Mouse (Mus musculus) ZHBTc4 (cell line): ENCODE results near the gene Ank3.
A peak's percentile ranks its signal among the peaks of the same experiment; 100 is the strongest.

Experiments used
- DNase-seq: peaks from one replicate; pipeline ENCODE4 v3.0.0-alpha.2; 2011; ENCODE audit warnings: low read depth, low spot score

Ank3 gene

DNA sequence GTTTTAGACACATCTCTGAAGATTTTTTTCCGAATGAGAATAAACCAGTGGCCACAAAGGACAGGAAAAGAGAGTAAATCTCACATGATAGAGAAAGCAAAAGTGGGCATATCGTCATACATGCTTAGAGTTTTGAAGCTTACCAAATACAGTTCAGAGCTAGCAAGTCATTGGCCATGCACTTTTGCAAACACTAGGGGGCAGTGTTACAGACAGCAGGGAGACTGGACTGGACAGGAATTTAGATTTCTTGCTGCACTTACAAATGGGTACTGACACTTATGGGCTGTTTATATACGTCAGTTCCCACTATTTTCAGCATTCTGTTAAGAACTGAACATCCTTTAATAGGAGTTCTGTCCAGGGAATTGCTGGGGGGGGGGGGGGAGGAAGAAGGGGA, 257.7 kb downstream of the Ank3 start:
- peak; percentile 72 for DNase-seq

GRCm38 (mm10) chr10:69659818-69660217, 261.2 kb downstream of the Ank3 start:
- DNase-seq, result no peak

- DNase-seq, result peak; percentile 89
These were observed 263.8 kb downstream of the Ank3 start for GRCm38 (mm10) chr10:69662338-69662737.

DNA sequence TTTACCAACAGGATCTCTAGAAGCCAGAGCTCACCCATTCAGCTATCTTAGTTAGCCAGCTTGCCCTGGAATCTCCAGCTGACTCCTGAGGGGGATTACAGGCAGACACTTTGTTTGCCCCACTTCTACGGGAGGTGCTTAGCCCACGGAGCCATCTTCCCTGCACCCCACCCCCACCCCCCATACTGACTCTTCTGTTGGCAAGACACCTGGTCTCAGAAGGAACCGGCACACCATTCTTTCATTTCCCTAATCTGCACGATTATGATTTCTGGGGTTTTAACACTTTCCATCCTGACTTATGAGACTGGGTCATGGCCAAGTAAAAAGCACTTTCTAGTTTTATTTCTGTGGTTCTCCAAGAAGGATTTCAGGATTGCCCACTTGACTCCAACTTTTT, 268.9 kb downstream of the Ank3 start:
- no peak for DNase-seq

GRCm38 (mm10) chr10:69670496-69670895, 271.9 kb downstream of the Ank3 start:
- DNase-seq, result no peak

GRCm38 (mm10) chr10:69670959-69671358, 272.4 kb downstream of the Ank3 start:
- DNase-seq, result peak; percentile 63

DNA sequence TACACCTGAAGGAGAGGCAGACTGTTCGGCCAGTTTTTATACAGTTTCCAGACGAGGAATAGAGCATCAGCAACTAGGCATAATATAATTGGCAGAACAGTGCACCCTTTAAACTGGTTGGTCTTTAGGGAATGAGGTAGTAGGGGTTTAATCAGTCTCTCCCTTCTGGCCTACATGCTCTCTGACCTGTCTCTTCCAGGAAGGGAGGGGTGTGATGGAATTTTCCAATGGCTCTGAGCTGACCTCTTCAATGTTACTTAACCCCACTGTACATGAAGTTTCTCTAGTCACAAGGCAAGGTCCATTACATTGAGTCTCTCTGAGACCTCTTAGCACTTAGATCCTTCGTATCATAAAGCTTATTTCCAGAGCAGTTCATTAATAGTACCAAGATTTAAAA, 272.9 kb downstream of the Ank3 start:
- no peak for DNase-seq

DNA sequence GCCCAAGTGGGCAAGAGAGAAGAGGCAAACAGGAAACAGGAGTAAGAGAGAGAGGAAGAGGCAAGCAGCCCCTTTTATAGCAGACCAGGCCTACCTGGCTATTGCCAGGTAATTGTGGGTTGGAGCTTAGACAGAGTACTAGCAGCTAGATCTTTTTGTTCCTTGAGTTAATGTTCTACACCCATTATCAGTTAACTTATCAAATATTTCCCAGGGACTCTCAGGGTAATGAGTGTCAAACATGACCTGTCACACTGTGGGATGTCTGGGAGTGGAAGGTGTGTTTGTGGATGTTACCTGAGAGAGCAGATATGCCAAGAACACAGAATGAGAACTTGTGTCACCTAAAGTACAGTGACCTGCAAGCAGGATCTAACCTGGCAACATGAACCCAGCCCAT, 274.0 kb downstream of the Ank3 start:
- no peak for DNase-seq

- DNase-seq, result no peak
These were observed 279.7 kb downstream of the Ank3 start for GRCm38 (mm10) chr10:69678230-69678629.

DNA sequence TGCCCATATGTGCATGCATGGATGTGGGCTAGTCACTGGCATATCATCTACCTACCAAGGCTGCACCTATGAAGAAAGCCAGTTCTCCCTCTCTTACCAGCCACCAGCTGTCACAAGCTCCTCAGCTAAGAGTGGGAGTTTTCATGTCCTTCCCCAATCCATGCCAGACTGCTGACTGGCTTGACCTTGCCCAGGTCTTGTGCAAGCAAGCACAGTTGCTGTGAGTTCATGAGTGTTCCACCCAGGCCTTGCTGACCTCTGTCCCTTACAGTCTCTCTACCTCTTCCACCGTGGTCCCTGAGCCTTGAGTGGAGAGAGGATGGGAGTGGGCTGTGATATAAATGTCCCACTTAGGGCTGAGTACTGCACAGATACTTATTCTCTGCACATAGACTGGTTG, 287.8 kb downstream of the Ank3 start:
- DNase-seq, result no peak

DNA sequence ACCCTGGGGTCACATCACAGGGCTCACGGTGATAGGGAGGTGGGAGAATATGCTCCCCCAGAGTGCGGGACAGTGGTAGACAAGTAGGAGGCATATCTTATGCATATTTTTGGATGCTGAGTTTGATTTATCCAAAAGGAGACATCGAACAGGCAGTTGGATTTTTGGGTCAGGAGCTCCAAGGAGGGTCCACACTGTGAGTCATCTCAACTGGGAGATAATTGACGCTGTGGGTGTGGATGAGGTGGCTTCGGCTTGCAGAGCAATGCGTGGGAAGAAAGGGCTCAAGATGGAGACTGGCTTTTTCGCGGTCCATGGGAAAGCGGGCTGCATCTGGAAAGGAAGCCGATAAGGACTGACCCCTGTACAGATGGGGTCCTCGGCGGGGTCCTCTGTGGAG, 290.5 kb downstream of the Ank3 start:
- DNase-seq, result no peak

DNA sequence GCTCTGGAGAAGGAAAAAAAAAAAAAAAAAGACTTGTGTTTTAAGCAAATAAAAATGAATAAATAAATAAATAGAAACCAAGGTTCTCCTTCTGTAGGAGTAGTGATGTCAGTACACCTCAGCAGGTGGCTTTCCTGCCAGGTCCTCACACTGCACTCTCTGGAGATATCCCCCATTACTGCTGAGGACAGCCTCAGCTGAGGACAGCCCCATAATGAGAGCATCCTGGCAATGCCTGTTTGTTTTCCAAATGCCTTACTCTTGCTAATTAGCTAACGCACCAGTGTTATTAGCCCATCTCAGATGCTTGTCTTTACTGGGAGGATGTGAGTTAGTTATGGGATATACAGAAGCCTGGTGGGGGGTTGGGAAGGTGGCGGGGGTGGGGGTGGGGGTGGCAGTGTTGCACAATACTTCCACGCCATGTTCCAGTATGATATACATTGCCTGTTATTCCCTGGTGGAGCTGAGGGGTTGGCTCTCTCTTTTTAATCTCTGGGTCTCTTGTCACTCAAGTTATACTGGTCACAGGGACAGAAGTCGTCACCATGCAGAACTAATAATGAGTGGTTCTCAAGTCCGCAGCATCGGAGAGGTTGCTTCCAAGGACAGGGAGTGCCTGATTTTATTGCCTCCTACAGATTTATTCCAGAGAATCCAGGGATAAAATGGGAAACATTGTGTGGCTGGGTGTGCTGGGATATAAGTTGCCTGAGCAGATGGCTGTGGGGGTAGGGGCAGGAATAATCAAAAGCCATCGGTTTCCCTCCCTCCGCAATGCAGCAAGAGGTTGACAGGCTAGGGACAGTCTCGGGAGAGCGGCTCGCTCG, 291.8 kb downstream of the Ank3 start:
- DNase-seq, result no peak

DNA sequence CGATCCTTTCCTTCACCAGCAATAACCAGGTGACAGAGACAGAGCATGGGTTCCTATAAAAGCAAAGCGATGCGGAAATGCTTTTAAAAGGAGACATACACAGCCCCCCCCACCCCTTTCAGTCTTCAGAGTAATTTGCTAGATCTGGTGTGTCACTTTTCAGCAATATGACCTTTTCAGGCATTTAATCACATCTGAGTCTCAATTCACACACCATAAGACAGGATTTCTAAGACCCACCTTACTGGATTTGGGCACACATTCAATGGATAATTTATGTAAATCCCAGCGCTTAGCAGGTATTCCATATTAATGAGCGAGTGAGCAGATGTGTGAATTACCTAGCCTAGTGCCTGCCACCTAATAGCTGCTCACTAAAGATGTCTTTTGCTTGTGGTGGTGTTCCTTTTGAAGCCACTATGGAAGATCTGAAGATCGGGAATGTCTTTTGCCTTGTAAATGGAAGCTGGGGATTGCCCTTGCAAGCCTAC, 292.4 kb downstream of the Ank3 start:
- DNase-seq, result no peak

DNA sequence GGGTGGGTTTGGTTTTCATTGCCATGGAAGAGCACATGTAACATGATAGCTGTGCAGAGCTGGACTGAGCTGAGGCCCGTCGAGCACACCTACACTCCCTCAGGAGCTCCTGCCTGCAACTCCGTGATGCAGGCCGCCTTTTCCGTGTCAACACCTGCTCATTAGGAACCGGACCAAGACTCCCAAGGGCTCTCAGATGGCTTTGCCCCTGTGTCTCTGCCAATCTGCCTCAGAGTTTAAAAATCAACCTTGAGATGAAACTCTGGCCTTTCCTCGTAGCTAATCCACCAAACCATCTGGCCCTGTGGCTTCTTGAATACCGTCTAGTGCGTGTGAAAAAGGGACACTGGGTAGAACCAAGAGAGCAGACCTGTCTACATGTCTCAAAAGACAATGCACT, 297.4 kb downstream of the Ank3 start:
- no peak for DNase-seq

GRCm38 (mm10) chr10:69698699-69699098, 300.1 kb downstream of the Ank3 start:
- DNase-seq, result no peak

GRCm38 (mm10) chr10:69701226-69701625, 302.7 kb downstream of the Ank3 start:
- no peak for DNase-seq

GRCm38 (mm10) chr10:69705806-69706768, 307.5 kb downstream of the Ank3 start:
- DNase-seq, result no peak

DNA sequence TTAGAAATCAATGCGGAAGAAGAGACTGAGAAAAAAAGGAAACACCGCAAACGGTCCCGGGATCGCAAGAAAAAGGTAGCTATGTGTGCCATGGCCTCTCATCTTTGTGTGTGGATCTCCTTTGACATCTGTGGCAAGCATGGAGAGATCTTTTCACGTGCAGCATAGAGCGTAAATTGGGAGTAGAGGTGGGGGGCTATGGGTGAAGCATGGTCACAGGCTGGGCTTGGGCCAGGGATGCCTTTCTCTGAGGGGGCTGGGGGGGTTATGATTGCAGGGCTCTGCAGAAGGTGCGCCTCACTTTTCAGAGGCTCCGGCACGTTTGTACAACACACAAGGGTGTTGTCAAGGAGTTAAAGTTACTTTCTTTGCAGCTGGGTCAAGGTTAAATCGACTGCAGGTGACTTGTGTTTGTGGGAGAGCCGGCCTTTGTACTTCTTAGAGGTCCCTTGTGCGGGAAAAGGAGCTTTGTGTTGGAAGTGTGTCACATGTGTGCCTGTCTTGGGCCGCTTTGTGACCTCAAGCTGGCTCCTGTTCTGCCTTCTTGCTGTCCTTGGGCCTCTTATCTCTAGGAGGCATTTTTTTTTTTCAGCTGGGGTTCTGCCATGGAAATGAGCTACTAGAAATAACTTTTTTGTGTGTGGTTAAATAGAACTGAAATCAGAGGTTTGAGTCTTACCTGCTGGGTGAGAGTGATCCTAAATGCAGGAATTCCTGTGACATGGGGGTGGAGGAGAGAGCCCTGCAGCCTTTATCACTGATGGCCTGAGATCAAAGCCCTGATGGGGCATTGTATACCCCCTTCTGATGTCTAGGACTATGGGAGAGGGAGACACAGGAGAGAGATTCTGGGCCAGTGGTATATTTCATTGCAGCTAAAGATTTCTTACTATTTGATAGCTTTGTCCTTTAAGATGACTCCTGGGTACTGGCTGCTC, 308.5 kb downstream of the Ank3 start:
- peak; percentile 44 for DNase-seq

DNA sequence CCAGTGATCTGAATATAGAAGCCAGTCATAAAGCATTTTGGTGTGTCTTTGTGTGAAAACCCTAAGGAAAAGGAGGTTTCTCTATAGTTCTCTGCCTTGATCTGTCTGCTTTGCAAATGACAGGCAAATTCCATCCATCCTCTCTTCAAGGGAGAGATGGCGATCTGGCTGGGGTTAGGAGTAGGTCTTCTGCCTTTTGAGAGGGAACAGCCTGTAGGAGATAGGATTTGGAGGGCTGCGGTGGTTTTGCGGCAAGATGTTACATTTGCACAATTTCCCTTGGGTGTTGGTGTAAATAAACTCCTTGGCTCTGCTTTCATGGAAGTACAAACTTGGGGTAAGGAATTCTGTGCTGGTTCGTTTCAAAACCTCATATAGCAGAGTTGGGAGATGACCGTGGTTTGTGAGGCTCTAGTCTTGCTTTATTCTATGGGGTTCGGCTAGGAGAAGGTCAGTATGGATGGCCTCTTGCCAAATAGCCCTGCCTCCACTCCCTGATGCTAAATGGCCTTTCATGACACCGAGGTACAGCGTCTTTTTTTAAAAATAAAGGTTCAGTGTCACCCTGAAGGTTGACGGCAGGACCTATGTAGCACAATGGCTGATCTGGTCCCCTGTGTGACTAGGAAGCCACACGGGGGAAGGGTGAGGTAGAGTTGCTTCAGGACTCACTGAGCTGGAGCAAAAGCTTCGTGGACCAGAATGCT, 309.4 kb downstream of the Ank3 start:
- DNase-seq, result no peak

GRCm38 (mm10) chr10:69709631-69710030, 311.1 kb downstream of the Ank3 start:
- DNase-seq, result no peak

DNA sequence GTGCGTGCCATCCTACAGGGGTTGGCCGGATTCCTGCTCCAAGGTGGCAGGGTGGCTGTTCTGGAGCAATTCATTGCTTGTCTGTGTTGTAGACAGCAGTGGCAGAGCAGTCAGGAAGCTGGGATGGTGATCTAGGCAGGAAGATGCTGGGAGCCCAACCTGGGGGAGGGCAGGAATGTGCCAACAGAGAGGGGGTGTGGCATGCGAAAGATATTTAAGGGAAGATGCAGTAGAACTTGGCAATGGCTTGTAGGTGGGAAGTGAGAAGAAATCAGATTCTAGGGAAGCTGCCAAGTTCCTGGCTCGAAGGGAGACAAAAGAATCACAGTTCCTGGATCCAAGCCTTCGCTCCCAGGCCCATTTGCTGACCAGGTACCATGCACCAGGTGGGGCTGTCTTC, 312.2 kb downstream of the Ank3 start:
- no peak for DNase-seq
